Mouse (Mus musculus) heart, postnatal 0 days (tissue): ENCODE results near the gene Hdac7.
A peak's percentile ranks its signal among the peaks of the same experiment; 100 is the strongest.

ENCODE experiments used
- CTCF ChIP-seq: IDR thresholded peaks from 2 replicates; pipeline ENCODE4 v1.5.1; 2016; ENCODE audit warnings: antibody characterized with exemption, control low read depth, low read depth
- EP300 ChIP-seq: IDR thresholded peaks from 2 replicates; pipeline ENCODE4 v1.6.1; 2016; ENCODE audit warnings: antibody characterized with exemption, low read depth

GRCm38 (mm10) chr15:97784092-97784559 lies 60.2 kb downstream of the Hdac7 start:
- TF ChIP-seq CTCF (peak; percentile 94), EP300 (no peak)
